Mouse (Mus musculus) G1E (cell line): ENCODE data around the gene Crb3.

Source experiments
- CTCF ChIP-seq: IDR thresholded peaks from 2 replicates; pipeline ENCODE4 v1.5.1; 2012; ENCODE audit warnings: low read depth, low read length, inconsistent platforms, mixed read lengths
- TAL1 ChIP-seq: conservative IDR thresholded peaks from 2 replicates; pipeline ENCODE4 v1.6.1; 2012; ENCODE audit warnings: low read depth, low read length, inconsistent platforms, mixed read lengths

- TF ChIP-seq CTCF (no peak), TAL1 (no peak)
These were observed 8.0 kb downstream of the Crb3 start for GRCm38 (mm10) chr17:57066908-57067307.
